Mouse (Mus musculus) lung, adult 2 months (tissue): Measurements from ENCODE around the gene Tenm1.

ENCODE experiments used
- CTCF ChIP-seq: fragments of 200-500 bp; IDR thresholded peaks from 2 replicates; pipeline ENCODE4 v1.5.1; 2011; ENCODE audit warnings: mild to moderate bottlenecking, low read length, control low read depth; ENCODE audit not compliant: insufficient read depth
- POLR2A ChIP-seq: fragments of 200-500 bp; IDR thresholded peaks from 2 replicates; pipeline ENCODE4 v1.6.1; 2011; ENCODE audit warnings: low read depth, mild to moderate bottlenecking, control low read depth, low read length, borderline replicate concordance; ENCODE audit errors: extremely low read depth

- TF ChIP-seq CTCF (peak; percentile 50), POLR2A (no peak)
Measured at GRCm38 (mm10) chrX:42557284-42557683, 871.6 kb downstream of the Tenm1 start.
